Mouse (Mus musculus) lung, postnatal 4 days (tissue): ENCODE measurements at regions not wholly inside any gene's neighbourhood (a gene's known extent, or its start where the extent isn't known, plus 50 kb on each side); places are given as distances from the start of the nearest gene placed in this dataset.

ENCODE experiments used
- DNase-seq, 2 experiments: peaks; one replicate each; pipeline ENCODE4 v3.0.0; 2021

DNA sequence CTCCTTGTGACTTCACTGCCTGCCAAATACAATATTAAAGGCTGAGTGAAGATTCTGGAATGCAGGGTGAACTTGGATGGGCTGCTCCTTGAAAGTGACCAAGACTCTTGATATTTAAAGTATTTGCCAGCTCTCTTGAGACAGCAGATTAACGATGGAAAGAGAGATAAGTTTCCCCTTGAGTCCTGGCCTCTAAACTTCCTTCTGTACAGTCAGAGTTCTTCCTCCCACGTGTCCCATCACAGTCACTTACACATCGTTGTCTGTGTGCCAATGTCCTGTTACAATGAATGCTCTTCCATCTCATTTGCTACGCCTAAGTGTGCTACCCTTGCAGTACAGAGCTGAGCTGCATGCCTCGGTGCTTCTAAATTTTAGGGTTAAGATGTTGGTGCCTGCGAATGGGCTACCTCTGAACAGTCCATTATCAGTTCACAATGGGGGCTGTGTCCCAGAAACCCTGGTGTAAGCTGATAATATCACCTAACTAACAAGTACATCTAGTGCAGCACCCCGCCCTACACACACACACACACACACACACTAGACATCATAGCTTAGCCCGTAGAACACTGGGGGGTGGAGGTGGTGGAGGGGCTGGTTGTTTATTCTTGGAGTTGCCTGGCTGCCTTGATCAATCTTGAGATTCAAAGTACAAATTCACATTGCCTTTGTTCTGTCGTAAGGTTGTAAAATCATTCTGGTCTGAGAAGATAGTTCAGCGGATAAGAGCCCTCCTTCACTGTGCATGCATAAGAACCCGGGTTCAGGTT lies 207.9 kb upstream of the Pgrmc2 start:
- no peak for DNase-seq

DNA sequence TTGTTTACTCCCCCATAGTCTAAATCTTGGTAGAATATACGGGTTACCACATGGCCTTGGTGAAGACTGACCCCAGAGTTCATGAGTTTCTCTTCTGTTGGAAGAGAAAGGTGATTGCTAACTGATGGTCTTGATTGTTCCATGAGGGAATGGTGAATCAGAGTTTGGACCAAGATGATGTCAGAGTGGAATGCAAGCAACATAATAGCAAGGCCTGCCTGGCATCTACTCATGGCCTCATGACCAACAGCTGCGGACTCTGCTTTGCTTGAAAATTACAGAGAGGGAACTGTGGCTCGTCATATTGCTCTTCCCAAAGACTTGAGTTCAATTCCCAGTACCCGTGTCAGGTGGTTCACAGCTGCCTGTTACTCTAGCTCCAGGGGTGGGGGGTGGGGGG lies 205.9 kb upstream of the Pgrmc2 start:
- no peak for DNase-seq

- no peak for DNase-seq
These were observed 205.2 kb upstream of the Pgrmc2 start for GRCm38 (mm10) chr3:41288066-41288465.

GRCm38 (mm10) chr3:41285336-41285735 lies 202.5 kb upstream of the Pgrmc2 start:
- no peak for DNase-seq

DNA sequence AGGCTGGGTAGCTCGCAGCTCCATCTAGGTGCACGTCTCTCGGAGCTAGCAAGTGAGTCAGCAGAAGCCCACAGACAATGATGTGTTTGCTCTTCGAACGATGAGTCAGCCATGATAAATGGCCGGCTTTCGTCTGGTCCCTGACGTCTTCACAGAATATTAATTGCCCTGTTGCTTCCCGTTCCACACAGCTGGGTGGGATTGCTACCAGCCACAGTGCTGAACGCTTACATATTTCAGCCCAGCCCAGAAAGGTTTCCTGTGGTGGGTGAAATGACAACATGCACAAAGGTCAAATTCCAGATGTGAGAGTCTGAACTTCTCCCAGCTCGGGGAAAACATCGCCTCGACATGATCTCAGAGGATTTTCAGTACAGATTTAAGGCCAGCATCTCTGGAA lies 202.1 kb upstream of the Pgrmc2 start:
- DNase-seq = peak; percentile 46 to 75

DNA sequence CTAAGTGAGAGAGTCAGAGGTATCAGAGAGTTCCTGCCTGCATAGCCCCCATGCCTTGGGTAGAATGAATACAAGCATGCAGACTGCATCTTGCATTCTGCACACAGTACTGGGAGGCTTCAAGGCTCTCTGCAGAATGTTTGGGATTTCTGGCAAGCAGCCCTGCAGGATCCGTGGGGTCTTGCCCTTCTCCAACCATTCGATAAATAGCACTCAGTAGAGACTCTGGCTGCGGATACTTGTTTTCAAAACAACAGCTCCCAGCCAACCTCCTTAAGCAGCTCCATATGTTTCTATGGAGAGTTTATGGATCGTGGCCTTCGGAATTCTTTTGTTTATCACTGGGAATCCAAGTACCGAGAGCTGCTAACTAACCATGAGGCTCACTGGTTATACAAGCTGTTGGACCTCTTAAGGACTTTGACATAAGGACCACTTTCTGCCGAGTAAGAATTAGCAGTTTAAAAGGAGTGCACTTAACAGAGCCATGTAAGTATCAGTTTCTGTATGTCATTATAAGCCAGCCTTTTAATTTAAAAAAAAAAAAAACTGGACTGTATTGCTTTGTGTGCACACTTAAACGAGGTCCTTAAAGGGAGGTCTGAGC lies 199.7 kb upstream of the Pgrmc2 start:
- peak; percentile 51 to 77 for DNase-seq

- no peak for DNase-seq
These were observed 193.2 kb upstream of the Pgrmc2 start for GRCm38 (mm10) chr3:41276096-41276495.

- DNase-seq = no peak
These were observed 185.7 kb upstream of the Pgrmc2 start for GRCm38 (mm10) chr3:41268516-41268915.

- no peak for DNase-seq
These were observed 183.4 kb upstream of the Pgrmc2 start for GRCm38 (mm10) chr3:41266216-41266615.

GRCm38 (mm10) chr3:41265399-41265798 lies 182.6 kb upstream of the Pgrmc2 start:
- no peak for DNase-seq

DNA sequence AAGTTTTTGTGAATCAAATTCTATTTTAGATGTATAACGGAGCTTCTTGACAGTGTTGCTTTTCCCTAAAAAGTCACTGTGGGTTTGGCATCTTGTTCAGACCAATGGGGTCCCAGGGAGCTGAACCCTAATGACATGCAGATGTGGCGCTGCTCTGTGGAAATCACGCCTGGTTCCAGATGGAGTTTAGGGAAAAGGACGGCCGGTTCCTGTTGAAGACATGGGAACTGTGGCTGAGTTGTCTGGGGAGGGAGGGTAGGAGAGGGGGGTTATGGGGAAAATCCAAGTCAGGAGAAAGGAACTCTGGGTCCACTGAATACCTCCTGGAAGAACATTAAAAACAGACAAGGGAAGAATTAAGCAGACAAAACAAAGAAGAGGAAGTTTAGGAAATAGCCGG lies 175.4 kb upstream of the Pgrmc2 start:
- DNase-seq = peak in 1 of 2 experiments; percentile 36

- no peak for DNase-seq
These were observed 162.1 kb upstream of the Pgrmc2 start for GRCm38 (mm10) chr3:41244960-41245359.

DNA sequence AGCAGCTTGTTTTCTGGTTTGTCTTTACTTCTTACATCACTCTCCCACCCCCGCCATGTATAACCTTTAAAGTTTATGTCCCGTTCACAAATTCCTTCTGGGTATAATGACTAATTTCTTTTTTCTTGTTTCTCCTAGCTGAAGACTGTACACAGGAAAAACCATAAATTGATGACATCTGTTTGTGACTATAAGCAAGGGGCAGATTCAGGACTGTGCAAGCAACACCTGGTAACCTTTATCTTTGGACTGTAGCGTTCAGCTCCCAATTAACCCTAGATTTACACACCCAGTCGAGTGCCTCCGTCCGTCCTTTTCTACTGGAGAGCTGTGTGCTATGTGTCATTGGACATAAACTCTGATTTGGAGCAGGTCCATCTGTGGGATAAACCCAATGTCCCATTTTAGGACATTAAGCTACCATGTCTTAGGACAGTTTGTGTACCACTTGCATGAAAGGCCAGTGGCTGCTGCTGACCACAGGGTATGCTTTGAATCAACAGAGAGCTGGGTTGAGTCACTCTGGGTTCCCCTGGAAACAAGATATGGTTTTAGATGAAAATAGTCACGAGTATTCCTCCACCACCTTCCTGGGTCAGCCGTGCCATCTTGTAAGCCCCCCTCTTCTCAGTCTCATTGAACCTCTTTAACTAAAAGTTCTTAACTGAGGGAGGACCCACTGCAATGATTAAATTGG lies 159.2 kb upstream of the Pgrmc2 start:
- DNase-seq = no peak

DNA sequence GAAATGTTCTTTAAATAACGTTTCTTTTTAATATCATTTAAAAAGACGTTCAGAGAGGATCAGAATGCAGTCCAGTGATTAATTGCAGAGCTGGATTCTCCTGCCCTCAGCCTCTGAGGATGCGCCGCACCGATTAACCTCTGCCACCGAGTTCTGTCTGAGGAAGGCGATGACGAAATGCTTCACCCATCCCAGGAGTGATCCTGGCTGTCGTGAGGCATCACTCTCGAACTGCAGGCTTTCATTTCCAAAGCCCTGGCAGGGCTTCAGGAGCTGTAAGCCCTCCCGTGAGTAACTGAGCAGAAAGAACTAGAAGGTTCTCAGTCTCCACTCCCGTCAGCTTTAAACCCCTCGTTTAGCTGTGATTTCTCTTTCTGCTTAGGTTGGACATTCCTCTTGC lies 157.0 kb upstream of the Pgrmc2 start:
- no peak for DNase-seq

- no peak for DNase-seq
These were observed 156.4 kb upstream of the Pgrmc2 start for GRCm38 (mm10) chr3:41239246-41239645.

DNA sequence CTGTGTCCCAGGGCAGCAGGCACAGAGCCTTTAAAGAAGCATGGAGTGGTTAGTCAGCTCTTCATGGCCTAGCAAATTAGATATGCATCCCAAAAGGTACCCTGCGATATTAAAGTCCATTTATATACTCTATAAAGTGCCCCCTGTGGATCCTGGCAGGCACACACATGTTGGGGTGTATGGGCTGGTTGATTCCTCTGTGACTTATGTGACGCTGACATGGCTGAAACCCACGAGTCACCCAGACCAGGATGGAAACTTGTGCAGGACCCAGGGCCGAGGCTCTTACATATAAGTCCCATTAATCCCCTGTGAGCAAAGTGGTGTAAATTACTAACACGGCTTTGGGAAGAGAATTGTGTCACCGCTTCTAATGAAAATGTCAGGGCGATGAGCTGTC lies 155.2 kb upstream of the Pgrmc2 start:
- DNase-seq = no peak

DNA sequence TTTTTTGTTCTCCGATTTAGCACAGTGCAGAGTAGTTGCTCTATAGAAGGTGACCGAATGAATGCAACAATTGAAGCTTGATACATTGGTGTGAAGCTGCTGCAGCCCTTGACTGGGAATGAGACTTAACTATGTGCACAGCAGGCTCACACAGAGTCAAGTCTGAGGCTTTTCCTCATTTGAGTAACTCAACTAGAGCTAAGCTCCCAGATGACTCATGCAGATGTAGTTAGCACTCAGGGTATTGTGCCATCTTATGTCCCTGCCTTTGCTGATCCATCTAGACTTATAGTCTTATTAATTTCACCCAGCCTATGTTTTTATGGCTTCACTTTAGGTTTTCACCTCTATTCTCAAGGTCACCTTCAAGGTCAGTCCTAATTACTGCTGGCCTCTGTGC lies 152.8 kb upstream of the Pgrmc2 start:
- no peak for DNase-seq

GRCm38 (mm10) chr3:41234994-41235393 lies 152.1 kb upstream of the Pgrmc2 start:
- DNase-seq = peak in 1 of 2 experiments; percentile 26

DNA sequence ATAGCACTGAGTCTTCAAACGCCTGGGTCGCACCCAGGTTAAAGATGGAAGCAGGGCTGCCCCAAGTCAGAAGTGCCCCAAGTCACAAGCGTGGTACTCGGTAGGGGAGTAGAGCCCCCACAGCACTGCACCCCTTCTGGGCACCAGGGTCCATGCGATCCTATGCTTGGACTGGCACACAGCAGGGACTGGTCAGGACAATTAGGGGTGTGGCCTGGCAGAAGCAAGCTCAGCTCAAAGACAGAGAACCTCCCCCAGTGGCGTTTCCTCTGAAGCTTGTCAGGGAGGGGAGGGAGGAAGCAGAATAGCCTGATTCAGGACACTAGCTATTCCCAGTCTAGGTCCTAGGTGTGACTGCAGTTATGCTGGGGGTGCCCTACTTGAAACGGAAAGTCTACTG lies 151.3 kb upstream of the Pgrmc2 start:
- DNase-seq = no peak

DNA sequence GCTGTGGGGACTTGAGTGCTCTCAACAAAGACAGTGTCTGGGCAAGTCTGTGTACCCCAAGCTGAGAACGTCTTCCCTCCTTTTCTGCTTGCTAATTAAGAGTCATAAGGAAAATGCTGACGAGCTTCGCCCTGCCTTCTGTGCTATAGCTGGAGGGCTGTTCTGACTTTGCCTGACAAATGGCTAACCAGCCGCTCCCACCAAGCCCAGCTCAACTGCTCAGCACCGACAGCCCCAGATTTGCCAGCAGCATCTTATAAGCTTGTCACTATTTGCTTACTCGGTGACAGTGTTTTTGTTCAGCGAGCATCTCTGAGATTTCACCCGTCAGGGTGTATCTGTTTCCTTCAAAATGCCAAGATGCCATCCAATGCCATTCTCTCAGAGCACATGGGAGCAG lies 150.6 kb upstream of the Pgrmc2 start:
- no peak for DNase-seq

- DNase-seq = no peak
These were observed 148.1 kb upstream of the Pgrmc2 start for GRCm38 (mm10) chr3:41230961-41231377.

DNA sequence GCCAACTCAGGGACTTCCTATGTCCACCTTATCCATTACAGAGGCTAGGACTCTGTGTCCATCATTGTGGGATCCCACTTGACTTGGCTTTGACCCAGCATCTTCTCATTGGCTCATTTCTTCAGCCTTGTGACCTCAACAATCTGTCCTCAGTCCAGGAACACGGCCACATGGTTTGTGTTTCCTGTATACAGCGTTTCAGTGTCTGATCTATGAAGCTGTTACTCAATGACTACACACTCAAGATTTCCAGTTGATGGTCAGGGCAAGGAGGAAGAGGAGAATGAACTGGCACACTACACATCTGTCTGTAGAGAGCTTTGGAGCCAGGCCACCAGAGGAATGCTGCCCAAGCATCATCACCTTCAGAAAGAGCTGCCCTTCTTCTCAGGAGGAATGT lies 146.6 kb upstream of the Pgrmc2 start:
- no peak for DNase-seq

DNA sequence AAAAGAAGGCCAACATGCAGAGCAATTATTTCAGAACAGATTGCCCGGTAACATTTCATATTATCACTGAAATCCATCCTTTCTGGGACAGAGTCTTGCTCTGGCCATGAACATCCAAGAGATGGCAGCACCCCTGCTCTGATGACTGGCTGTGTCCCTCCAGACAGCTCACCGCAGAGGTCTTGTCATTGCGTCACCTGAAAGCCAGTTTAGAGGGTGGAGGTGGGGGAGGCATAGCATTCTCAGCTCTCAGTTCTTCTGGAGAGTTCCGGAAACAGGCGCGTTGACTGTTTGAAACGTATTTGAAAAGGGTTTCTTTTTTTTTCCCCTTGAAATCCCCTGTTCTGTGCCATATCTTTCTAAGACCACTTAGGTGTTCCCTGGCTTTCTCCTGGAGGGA lies 145.7 kb upstream of the Pgrmc2 start:
- DNase-seq = peak; percentile 59

- no peak for DNase-seq
These were observed 137.9 kb upstream of the Pgrmc2 start for GRCm38 (mm10) chr3:41220746-41221145.
